Mouse (Mus musculus) cerebellum, adult 2 months (tissue): ENCODE data around the gene Ckb.

Source experiments
- CTCF ChIP-seq: fragments of 200-500 bp; IDR thresholded peaks from 2 replicates; pipeline ENCODE4 v1.5.1; 2011; ENCODE audit warnings: low read depth, mild to moderate bottlenecking, control low read depth, low read length, moderate library complexity, borderline replicate concordance; ENCODE audit not compliant: insufficient read depth
- POLR2A ChIP-seq: fragments of 200-500 bp; IDR thresholded peaks from 2 replicates; pipeline ENCODE4 v1.6.1; 2011; ENCODE audit warnings: low read length, control low read depth, borderline replicate concordance; ENCODE audit not compliant: insufficient read depth

- TF ChIP-seq POLR2A (peak; percentile 14; the same call in 1 of the 2 replicates), CTCF (0 out of 2 replicates have a peak, but pooled peaks have one; percentile 2)
Measured at GRCm38 (mm10) chr12:111669000-111669788, 2.9 kb downstream of the Ckb start.
